Mouse (Mus musculus): ENCODE measurements at regions not wholly inside any gene's neighbourhood (a gene's known extent, or its start where the extent isn't known, plus 50 kb on each side); places are given as distances from the start of the nearest gene placed in this dataset.

DNA sequence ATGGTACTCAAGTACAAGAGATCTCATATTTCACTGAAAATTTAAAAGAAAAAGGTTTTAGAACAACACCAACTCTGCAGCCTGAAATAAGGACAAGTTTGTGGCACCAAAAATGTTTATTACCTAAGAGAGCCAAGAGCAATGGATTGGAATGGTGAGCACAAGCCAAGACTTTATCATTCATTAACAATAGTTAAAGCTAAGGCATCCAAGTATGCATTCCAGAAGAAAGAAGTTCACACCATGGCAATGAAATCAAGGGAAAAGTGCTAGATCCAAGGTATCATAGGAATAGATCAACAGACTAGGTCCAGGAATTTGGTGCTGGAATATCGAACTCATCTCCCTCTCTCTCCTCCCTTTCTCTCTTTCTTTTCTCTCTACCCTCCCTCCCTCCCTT lies 63.8 kb upstream of the P3h2 start:
- no peak for DNase-seq (ENCODE audit: low spot score in 2 of 2)

DNA sequence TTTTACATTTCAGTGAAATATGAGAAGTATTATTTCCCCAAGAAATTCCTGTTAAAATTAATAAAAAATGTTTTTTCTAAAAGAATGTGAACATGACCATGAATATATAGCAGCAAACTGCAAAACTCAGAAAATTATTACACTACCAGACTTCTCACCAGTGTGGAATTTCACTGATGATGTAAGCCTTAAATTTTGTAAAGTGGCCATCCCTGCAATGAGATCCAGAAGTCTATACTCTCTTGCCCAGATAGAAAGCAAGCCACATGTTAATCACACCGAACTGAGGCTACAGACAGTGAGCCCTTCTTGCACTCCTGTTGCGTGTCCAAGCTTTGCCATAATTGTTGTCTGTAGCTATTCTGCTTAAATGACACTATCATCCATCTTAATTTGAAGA lies 62.6 kb upstream of the P3h2 start:
- no peak for DNase-seq (ENCODE audit: low spot score in 2 of 2)

- DNase-seq (ENCODE audit: low spot score in 2 of 2), result no peak
Measured at GRCm38 (mm10) chr16:26164066-26164465, 58.5 kb upstream of the P3h2 start.

- no peak for DNase-seq (ENCODE audit: low spot score in 2 of 2)
Measured at GRCm38 (mm10) chr16:26163401-26163800, 57.8 kb upstream of the P3h2 start.

GRCm38 (mm10) chr16:26157606-26158005 lies 52.0 kb upstream of the P3h2 start:
- DNase-seq (ENCODE audit: low spot score in 2 of 2), result no peak
